Mouse (Mus musculus) heart, adult 2 months (tissue): ENCODE results near the gene Atraid.

Experiments used
- CTCF ChIP-seq: fragments of 200-600 bp; IDR thresholded peaks from 2 replicates; pipeline ENCODE4 v1.8.1; 2022; ENCODE audit warnings: antibody characterized with exemption, mild to moderate bottlenecking, moderate library complexity
- EP300 ChIP-seq: fragments of 200-500 bp; IDR thresholded peaks from 2 replicates; pipeline ENCODE4 v1.6.1; 2011; ENCODE audit warnings: low read depth, low read length, control low read depth; ENCODE audit not compliant: insufficient read depth
- POLR2A ChIP-seq: fragments of 200-500 bp; IDR thresholded peaks from 2 replicates; pipeline ENCODE4 v1.6.1; 2011; ENCODE audit warnings: mild to moderate bottlenecking, low read depth, low read length, control low read depth; ENCODE audit not compliant: insufficient read depth

DNA sequence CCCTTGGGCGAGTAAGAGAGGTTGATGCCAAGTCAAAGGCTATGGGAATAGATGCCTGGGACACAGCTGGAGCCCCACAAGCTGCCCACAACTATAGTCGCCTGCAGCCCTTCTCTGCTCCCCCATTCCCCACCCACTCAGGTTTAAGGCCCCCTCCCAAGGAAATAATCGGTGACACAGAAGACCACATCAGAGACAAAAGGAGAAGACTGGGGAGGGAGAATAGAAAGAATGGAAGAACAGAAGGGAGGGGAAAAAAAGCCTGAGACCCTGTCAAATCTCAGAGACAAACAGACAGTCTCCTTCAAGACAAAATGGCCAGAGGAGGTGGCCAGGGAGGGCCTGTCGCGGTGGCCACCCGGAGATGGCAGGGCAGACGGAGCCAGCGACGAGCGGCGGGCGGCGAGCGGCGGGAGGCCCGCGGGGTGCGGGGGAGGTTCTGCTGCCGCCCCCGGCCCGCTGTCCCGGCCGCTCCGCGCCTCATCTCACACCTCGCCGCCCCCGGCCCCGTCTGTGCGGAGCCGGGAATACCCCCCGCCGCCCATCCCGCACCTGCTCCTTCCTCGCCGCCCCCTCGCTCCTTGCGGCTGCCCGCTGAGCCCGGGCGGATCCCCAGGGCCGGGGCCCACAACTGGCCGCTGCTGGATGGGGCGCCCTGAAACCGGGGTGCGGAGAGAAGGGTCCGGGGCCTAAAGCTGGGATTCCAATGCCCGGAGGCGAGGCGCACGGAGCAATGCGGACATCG, 44.3 kb downstream of the Atraid start:
- TF ChIP-seq POLR2A (no peak), CTCF (no peak), EP300 (no peak)
